Mouse (Mus musculus): ENCODE results near the gene Itpr1.

The Itpr1 gene

DNA sequence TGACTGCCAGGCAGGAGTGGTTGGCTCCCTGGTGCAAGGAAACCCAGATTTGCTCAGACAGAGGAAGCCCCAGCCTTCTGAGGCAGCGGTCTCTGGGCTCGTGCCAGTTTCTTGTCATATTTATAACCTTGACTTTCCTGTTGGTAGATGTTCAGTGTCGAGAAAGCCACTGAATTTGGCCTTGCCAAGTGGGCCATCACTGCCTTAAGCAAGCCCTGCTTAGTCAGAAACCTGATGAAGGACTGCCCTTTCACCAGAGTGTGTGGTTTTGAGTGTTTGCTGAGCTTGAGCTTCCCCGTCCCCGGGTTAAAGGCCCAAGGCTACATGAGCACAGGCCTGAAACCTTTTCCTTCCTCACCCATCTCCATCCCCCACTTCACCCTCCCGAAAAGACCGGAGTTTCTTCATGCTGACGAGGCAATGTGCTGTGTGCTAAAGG, 263.9 kb downstream of the Itpr1 start:
- DNase-seq (ENCODE audit: low spot score) = peak; percentile 63

DNA sequence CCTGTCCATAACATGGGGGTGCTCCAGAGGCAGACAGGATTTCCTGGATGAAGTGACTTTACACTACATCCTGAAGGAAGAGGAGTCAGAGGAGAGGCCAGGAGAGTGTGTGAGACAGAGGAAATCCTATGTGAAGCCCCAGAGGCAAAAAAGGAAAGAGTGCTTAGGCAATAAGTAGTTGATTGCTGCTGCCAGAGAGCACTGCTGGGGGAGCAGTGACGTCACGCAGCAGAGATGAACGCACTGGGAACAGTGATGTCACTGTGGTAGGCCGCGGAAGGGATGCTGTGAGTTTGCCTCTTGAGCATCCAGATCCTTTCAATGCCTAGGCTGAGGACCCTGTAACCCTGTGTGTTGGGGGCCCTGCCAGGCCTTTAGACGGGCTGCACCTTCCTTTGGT, 264.7 kb downstream of the Itpr1 start:
- DNase-seq (ENCODE audit: low spot score) = no peak

DNA sequence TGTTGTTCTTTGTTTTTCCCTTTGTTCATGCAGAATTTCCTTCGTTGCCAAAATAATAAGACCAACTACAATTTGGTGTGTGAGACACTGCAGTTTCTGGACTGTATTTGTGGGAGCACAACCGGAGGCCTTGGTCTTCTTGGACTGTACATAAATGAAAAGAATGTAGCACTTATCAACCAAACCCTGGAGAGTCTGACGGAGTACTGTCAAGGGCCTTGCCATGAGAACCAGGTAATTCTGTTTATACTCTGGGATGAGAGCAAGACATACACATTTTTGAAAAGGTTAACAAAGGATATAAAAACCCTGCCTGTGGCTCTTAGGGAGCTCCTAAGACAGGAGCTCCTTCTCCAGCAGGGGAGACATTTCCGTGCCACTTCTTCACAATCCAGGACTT, 268.3 kb downstream of the Itpr1 start:
- DNase-seq (ENCODE audit: low spot score) = no peak

DNA sequence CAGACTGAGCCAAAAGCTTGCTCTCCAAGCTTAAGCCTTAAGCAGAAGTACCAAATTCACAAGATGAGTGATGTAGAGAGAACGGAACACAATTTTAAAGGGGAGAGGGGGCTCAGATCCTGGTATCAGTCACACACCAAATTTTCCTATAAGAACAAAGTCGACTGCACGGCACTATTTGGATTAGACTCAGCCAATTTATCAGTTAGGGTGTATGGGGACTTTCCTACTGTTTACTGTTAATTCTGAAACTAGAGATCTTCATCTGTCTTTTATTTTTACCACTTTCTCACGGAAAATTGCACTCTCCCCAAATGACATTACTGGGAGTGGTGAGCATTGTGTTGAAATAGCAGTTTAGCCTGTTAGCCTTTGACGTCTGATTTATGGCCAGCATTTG, 269.6 kb downstream of the Itpr1 start:
- no peak for DNase-seq (ENCODE audit: low spot score)

DNA sequence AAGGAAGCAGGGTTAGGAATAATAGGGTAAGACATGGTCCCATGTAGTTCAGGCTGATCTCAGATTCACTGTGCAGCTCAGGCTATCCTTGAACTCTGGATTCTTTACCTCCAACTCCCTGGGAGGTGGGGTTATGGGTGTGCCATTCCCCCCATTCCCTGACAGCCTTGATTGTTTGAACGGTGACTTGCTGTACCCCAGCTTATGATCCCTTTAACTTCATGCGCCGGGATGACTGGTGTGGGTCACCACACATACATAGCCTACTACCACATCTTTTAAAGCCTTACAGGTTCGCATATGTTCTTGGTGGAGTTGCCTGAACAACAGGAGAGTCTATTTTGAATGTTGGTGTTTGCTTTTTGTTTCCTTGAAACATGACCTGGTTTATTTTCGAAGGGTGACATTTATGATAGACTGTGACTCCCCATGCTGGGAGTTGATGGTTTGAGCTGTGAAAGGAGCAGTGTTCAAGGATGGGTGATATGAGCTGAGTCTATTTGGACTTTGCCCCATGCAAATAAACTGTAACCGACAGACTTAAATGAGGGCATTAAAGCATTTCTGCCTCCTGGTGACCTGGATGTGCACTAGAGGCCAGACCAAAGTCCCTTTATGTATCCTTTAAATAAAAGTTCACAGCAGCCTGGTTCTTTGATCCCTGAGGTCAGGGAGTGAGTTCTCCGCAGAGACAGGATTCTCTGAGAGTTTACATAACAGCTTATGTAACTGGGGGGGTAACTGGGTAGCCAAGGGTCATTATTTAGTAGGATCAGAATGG, 273.5 kb downstream of the Itpr1 start:
- no peak for DNase-seq (ENCODE audit: low spot score)

DNA sequence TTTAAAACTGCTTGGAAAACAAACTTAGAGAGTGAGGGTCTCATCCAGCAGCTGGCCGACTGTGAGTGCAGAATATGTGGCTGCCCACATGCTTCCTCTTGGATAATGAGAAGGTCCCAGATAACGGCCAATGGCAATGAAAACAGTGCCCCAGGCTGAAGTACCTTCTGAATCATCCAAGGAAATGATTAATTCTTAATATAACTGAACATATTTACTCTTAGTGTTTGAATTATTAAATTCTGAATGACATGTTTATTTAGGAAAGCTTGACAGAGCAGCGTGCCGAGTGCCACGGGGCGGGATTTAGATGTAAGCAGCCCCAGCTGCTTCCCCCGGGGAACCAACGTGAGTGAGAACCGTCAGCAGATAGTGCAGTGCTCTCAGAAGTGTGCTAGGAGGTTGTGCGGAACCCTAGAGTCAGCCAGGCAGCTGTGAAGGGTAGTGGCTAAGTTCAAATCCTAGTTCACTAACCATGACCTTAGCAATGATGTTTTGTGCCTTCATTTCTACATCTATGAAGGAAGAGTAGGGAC, 274.5 kb downstream of the Itpr1 start:
- DNase-seq (ENCODE audit: low spot score) = no peak

DNA sequence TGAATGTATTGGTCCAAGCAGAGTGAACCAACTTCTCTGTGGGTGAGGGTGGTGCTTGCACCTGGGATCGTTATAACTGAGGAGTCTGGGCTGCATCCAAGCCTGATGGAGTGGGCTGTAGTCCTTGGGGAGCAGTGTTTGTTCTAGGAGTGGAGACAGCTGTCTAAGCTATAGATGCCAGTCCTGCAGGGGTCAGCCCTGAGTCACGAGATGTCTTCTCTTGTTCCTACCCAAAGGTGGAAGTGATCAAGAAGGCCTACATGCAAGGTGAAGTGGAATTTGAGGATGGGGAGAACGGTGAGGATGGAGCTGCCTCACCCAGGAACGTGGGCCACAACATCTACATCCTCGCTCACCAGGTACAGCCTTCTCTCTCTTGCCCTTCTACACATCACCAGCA, 275.4 kb downstream of the Itpr1 start:
- no peak for DNase-seq (ENCODE audit: low spot score)

DNA sequence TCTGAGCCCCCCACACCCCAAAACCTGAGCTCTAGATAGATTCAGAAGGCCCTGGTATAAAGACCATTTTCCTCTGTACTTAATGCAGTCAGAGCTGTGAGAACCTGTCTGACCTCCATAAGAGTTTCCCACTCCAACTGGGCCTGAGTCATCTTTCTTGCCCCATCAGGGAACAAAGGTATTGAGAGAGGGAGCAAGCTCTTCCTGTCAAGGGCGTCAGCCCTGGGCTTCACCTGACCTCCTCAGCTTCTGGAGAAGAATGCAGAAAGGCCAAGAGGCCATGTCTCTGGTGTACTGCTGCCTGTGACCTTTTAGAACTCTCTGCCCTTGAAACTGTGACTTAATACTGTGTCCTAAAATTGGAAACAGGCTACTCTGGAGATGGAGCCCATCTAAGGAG, 279.1 kb downstream of the Itpr1 start:
- DNase-seq (ENCODE audit: low spot score) = no peak

DNA sequence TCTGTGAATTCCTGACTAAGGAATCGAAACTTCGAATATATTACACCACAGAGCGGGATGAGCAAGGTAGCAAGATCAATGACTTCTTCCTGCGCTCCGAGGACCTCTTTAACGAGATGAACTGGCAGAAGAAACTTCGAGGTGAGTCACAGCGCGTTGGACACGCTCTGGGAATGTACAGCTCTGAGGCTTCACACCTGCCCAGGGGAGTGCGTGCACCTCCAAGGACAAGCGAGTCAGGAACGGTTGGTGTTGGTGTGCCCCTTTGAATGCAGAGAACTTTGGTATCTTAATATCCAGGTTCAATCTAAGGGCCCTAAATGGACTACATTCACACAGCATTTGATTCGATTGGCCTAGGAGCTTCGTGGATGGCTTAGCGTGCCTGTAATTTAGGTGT, 280.9 kb downstream of the Itpr1 start:
- no peak for DNase-seq (ENCODE audit: low spot score)

DNA sequence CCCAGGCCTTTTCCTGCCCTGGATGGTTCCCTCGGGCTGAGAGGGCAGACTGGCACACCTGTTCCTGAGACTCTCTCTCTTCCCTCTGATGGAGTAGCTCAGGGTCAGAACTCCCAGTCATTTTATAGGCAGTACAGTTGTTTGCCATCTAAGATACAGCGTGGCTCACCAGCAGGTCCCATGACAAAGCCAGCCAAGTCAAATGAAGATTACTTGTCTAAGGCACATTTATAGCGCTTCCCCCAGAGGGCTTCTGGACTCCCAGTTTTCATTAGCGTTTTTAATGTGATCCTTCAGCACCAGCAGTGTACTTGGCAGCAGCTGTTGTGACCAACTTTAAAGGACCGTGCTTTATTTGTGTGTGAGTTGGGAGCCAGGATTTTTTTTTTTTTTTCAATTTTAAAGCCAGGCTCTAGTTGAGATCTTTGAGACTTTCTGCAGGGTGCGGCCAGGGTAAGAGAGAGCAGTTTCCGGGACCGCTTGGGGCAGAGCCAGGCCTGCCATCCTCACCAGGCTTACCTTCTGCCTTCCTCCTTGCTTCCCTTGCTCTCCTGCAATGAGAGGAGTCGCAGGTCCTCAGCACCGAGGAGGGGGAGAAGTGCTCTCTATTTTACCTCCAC, 281.4 kb downstream of the Itpr1 start:
- no peak for DNase-seq (ENCODE audit: low spot score)

DNA sequence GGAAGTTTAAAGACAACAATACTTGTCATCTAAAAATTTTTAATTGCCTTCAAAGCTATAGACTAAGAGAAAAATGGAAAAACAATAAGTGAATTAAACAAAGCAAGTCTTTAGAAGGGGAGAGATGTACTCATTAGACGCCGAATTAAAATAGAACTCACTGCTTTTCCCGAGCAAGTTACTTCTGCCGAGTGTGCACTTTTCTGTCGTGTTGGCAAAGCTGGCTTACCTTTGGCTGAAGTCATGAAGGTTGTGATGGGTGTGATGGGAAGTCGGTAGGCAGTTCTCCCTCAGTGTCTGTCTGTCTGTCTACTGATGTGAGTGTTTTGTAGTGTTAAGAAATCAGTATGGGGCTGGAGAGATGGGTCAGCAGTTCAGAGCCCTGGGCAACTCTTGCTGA, 282.1 kb downstream of the Itpr1 start:
- no peak for DNase-seq (ENCODE audit: low spot score)

DNA sequence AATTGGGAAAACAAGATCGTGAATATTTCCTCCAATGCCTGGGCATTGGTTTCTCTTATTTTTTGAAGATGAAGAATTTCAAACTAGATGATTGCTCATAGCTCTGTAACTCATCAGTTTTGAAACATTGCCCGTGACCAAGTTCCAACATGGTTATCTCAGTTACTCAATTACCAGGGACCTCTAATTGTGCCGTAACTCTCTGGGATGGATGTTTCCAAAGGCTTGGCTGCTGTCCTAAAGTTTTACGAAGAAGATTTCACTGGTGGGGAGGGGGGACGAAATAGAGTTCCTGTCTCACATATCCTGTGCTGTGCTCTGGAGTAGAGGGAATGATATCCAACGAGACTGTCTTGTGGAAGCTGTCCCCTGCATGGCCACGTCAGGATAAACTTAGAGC, 285.2 kb downstream of the Itpr1 start:
- DNase-seq (ENCODE audit: low spot score) = no peak

DNA sequence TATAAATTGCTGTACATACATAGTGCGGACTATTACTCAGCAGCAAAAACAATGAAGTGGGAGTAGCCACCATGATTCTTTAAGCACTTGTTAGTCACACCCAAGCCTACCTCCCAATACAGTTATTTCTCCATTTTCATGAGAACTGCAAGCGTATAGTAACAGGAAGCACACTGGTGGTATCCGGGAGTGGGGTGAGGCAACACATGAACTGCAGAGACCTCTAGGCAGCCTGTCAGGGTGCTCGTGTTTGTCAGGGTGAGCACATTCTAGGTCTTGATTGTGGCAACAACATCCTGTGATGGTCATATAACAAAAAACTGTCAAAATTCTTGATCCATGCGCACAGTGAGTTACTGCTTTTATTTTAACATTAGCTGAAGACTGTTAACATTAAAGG, 290.8 kb downstream of the Itpr1 start:
- DNase-seq (ENCODE audit: low spot score) = no peak

DNA sequence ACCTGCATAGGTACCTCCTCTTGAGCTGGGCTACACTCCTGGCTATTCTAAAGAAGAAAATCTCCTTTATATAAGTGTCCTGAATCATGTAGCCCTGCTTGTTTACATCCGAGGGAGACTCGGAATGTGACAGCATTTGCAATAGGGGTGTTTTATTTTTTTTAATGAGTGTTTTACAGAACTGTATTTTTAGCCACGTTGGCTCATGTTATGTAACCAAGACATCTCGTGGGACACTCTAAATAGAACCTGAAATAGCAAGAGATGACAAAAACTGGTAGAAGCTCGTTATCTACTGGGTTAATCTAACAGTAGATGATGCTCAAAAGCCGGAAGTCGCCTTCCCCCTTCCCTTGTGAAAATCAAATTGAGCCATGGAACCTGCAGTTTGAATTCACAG, 291.8 kb downstream of the Itpr1 start:
- no peak for DNase-seq (ENCODE audit: low spot score)

DNA sequence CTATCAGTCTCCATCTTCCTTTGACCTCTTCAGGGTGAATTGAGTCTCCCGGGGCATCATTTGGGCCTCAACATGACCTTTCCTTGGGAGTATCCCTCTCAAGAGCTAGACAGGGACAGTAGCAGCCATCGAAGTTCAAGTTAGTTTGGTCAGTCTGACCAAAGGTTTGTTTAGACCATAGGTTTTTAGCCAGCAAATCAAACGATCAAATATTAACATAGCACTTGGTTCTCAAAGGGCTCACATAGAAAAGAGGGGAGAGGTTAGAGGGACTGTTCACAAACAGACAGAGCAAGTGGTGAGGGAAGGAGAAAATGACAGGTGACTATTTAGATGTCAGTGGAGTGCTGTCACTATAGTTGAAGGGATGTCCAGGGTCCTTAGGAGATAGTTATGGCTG, 293.3 kb downstream of the Itpr1 start:
- no peak for DNase-seq (ENCODE audit: low spot score)

DNA sequence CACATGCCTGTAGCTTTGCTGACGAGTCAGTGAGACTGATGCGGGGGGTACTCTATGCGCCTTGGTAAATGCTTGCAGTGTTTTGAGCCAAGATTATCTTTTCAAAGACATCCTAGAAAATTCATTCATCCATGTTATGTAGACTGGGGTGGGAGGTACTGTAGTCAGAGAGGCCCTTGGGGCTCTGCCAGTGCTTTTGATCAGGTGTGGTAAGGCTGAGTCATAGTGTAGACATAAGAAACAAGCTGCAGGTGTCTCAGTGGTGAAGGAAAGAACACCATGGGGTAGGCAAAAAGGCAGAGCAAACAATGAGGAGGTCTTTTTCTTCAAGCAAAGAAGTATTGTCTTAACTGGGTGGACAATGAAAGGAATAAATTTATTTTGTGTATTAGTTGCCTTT, 294.4 kb downstream of the Itpr1 start:
- DNase-seq (ENCODE audit: low spot score) = no peak

DNA sequence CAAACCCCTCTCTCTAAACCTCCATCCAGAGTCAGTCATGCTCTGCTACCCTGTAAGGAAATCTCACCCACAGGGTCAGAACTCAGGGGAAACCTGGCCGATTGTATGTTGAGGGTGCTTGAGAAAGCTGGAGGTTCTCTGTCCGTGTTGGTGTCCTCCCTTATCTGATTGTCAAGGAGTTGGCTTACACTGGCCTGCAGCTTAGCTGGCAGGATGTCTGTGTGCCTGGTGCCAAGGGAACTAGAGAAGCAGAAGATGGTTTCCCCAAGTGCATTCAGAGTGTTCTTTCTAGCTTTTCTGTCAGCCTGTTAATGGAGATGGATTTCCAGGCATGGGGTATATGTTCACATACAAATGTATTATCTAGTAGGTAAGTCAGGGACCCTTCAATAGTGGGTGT, 296.4 kb downstream of the Itpr1 start:
- DNase-seq (ENCODE audit: low spot score) = no peak

DNA sequence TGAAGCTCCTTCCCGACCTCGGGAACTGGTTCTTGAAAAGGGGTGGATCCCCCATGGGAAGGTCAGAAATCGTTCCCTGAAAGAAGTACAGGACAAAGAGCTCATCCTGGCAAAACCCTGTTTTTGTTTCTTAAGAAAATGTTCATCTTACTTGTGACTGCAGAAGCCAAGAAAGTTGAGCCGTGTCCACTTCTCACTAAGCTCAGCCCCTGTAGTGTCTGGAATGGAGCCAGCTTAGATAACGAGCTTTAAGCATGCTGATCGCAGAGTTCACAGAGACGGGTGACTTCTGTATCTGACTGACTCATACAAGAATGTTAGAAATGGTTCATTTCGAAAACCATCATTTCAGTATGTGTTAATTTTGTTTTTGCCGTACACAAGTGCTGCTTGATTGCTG, 297.2 kb downstream of the Itpr1 start:
- DNase-seq (ENCODE audit: low spot score) = no peak

DNA sequence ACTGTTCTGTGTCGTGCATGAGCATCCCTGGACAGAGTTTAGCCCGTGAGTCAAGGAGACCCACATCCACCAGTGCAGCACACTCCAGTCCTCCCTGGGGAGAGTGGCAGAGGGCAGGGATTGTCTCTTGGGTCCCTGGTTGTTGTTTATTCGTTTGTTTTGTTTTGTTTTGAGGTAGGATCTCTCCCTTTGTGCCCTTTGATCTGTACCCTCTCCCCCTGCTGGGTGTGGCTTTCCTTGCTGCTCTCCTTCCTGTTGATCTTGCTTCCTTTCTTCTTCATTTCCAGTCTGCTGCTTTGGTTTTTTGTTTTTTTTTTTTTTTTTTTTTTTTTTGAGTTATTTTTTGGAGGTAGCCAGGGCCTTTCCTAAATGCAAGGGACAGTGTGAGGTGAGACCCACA, 299.2 kb downstream of the Itpr1 start:
- no peak for DNase-seq (ENCODE audit: low spot score)

DNA sequence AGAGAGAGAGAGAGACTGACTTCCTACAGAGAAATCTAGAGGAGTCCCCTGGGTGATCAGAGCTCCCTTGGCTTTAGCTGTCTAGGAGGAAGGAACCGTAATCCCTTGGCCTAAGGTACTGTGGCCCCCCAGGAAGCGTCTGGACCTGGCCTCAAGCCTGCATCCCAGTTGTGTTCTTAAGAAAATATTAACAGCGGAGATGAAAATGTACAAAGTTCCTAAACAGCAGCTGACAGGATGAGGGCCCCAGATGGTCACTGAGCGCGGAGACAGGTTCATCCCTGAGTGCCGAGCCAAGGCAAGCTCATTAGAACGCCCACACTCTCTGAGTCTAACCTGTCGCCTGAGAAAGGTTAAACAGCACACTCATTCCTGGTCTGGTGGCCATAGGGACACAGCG, 300.1 kb downstream of the Itpr1 start:
- no peak for DNase-seq (ENCODE audit: low spot score)

DNA sequence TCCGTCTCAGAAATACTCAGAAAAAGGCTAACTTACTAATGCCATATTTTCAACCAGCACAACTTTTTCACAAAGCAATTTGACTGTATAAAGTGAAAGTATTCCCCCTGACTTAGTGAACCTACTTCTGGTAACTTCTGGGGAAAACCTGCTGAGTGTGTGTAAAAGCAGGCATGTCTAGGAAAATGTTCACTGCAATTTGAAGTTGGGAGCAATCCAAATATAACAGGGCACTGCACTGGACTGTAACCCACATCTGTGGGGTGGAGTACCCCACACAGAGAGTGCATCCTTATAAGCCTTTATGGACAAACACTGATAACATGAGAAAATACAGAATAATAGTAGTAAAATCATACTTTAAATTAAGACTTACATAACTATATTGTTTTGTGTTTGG, 303.4 kb downstream of the Itpr1 start:
- DNase-seq (ENCODE audit: low spot score) = no peak

DNA sequence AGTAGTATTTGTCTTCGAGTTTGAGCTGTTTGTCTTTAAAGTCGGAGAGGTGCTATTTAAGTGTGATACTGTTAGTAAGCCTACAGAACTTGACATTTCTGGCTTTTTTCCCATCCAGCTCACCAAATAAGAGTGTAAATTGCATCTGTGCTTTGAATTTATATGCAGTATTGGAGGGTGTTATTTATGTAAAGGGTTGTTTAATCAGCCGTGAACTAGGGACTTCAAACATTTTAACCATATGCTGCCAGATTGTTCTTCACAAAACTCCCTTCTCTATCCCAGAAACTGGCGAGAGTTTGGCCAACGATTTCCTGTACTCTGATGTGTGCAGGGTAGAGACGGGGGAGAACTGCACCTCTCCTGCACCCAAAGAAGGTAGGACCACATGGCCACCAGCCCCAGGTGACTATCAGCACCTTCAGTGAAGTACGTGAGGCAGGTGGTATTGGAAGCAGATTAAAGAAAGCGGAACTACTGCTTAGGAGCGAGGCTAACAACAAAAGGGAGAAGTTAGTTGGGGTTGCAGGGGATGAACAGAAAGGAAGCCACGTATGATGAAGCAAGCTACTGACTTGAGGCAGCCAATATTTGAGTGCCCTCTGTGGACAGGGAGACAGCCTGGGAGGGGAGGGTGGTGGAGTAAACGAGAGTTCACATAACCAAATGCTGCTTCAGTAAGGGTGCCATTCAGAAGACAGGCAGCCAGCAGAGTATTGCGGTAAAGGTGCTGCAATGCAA, 304.5 kb downstream of the Itpr1 start:
- DNase-seq (ENCODE audit: low spot score) = no peak

DNA sequence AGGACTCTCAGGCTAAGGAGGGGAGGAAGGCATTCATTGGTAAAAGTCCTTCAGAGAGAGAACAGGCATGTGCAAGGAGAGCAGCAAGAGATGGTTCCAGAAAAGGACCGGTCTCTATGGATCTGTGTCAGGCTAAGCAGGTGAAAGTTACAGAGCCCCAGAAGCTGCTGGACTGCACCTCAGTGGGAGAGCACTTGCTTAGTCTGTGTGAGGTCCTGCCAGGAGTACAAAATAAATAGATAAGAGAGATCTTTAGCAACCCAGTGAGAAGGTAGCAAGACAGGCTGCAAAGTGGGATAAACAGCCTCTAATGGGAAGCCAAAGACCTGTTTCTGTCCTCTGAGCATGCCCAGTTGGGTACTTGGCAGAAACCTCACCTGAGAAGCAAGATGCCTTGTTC, 305.1 kb downstream of the Itpr1 start:
- no peak for DNase-seq (ENCODE audit: low spot score)

All from urinary bladder, postnatal 25 days (tissue).